Mouse (Mus musculus) testis, adult 2 months (tissue): ENCODE measurements around the gene Fam19a4.

Experiments
- CTCF ChIP-seq: fragments of 200-500 bp; IDR thresholded peaks from 2 replicates; pipeline ENCODE4 v1.5.1; 2012; ENCODE audit warnings: low read depth, mild to moderate bottlenecking, inconsistent platforms, low read length, moderate library complexity; ENCODE audit not compliant: control insufficient read depth, insufficient read depth, insufficient replicate concordance
- POLR2A ChIP-seq: fragments of 200-500 bp; IDR thresholded peaks from 2 replicates; pipeline ENCODE4 v1.6.1; 2012; ENCODE audit warnings: low read depth, mild to moderate bottlenecking, inconsistent platforms, low read length, moderate library complexity; ENCODE audit not compliant: control insufficient read depth

DNA sequence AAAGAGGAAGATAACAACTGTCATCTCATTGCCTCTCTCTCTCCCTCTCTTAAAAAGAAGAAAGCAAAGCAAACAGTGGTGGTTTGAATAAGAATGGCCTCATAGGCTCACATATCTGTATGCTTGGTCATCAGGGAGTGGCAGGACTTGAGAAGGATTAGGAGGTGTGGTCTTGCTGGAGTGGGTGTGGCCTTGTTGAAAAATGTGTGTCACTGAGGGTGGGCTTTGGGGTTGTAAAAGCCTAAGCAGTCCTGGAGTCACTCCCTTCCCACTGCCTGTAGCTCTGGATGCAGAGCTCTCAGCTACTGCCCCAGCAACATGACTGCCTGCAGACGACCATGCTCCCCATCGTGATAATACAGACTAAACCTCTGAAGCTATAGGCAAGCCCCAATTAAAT is 22.1 kb upstream of the Fam19a4 start:
- no peak for TF ChIP-seq CTCF
- no peak for TF ChIP-seq POLR2A
